30 mouse cellular contexts compared by ENCODE assay signal in the genomic region with DNA sequence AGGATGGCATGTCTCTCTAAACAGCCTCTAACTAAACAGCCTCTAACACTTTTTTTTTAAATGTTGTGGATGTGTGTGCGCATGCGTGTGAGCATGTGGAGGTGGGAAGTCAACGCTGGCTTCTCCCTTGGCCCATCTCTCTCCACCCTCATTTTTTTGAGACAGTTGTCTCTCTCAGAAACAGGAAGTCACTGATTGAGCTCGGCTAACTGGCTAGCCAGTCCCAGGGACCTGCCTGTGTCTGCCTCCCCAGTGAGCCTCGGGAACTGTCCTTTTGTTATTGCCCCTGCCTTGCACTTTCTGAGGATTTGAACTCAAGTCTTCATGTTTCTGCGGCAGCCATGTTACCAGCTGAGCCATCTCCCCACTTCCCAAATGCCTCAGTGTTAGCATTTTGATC. TPM values are rescaled to one million over a fixed set of nuclear protein-coding genes. Genes with fewer than 3 reads are reported as not detected.
DNase-seq lines count a peak whose midpoint lies in the region; ATAC-seq and TF ChIP-seq lines count a peak whose summit lies in the region.
"Had no signal": no experiment of that assay in that cellular context is flagged by ENCODE, and none has a peak within 500 bp of the region (broad histone marks: within the 10 kb centered on the region; RNA-seq: fewer than 3 reads in every experiment).

No protein-coding gene starts in this region.

- H3K4me1 ChIP-seq in lung, embryonic 15.5 days = peaks cover 70% of the 10 kb centered on the region
- H3K4me1 ChIP-seq in CH12.LX (ENCODE audit: control insufficient read depth in 1 of 2, insufficient read depth in 2 of 2) = peaks cover 9 to 39% of the 10 kb centered on the region in 2 experiments; a peak in 3 of 4 replicates

- no peak for TF ChIP-seq RAD21 in CH12.LX (IDR thresholded peaks at IDR 0.05; ENCODE audit: low read depth, low read length)

- TF ChIP-seq POLR2A in CH12.LX (IDR thresholded peaks at IDR 0.05; ENCODE audit: low read depth, low read length) = no peak

- WGBS in lung, embryonic 15.5 days = 66% methylated on average over 6 of the region's 6 CpGs

- no peaks in the 10 kb centered on the region for H3K9me3 ChIP-seq in lung, embryonic 15.5 days
- H3K9me3 ChIP-seq in CH12.LX (replicated peaks; ENCODE audit: low read length) = no peaks in the 10 kb centered on the region
- H3K9me3 ChIP-seq: embryonic facial prominence, embryonic 10.5 days; embryonic facial prominence, embryonic 13.5 days; forebrain, embryonic 12.5 days; forebrain, embryonic 15.5 days; heart, embryonic 10.5 days; hindbrain, embryonic 12.5 days; hindbrain, embryonic 15.5 days had no signal

- H3K27me3 ChIP-seq in lung, embryonic 15.5 days = no peaks in the 10 kb centered on the region
- H3K27me3 ChIP-seq in CH12.LX (replicated peaks) = peaks cover 64% of the 10 kb centered on the region
- H3K27me3 ChIP-seq: forebrain, embryonic 15.5 days; hindbrain, embryonic 15.5 days had no signal

- dilution Hi-C loops in CH12.LX (cut with MboI; ENCODE audit: extremely low pct_ligation_motif_present, extremely low pct_unique_long_range_greater_than_20kb, low sequenced_read_pairs) = no loop called here

- H3K9ac ChIP-seq in lung, embryonic 15.5 days = no peak overlapping the region
- H3K9ac ChIP-seq in CH12.LX (ENCODE audit: insufficient read depth, low read depth) = no peak overlapping the region
- H3K9ac ChIP-seq: embryonic facial prominence, embryonic 13.5 days; forebrain, embryonic 12.5 days; forebrain, embryonic 15.5 days; hindbrain, embryonic 12.5 days; hindbrain, embryonic 15.5 days had no signal

- in situ Hi-C loops in CH12.LX (cut with MboI; ENCODE audit: low pct_ligation_motif_present, low pct_unique_long_range_greater_than_20kb, low sequenced_read_pairs) = no loop called here

- no peak for ATAC-seq in lung, embryonic 15.5 days (ENCODE audit: borderline replicate concordance, extremely low read depth, low FRiP score, low TSS enrichment)
- ATAC-seq in common myeloid progenitor, adult 5-6 weeks (replicated peaks; ENCODE audit: low read depth, poor library complexity, severe bottlenecking) = peak; percentile 62
- peak; percentile 45 for ATAC-seq in megakaryocyte progenitor cell, adult 5-6 weeks (replicated peaks; ENCODE audit: poor library complexity)
- ATAC-seq: activated CD4-positive, CD25-positive, alpha-beta regulatory T cell, adult 4 months; CD4-positive, CD25-positive, alpha-beta regulatory T cell, adult 4 months; forebrain, embryonic 15.5 days had no signal

- H3K4me2 ChIP-seq in lung, embryonic 15.5 days = no peak overlapping the region
- no peak overlapping the region for H3K4me2 ChIP-seq in CH12.LX (ENCODE audit: insufficient read depth, low read depth, poor library complexity, severe bottlenecking)
- H3K4me2 ChIP-seq: embryonic facial prominence, embryonic 13.5 days; forebrain, embryonic 12.5 days; forebrain, embryonic 15.5 days; hindbrain, embryonic 12.5 days; hindbrain, embryonic 15.5 days had no signal

- no peaks in the 10 kb centered on the region for H3K36me3 ChIP-seq in lung, embryonic 15.5 days
- H3K36me3 ChIP-seq in CH12.LX (replicated peaks in 1 of 2; ENCODE audit: control insufficient read depth in 1 of 2, insufficient read depth in 1 of 2, low read length in 1 of 2) = no peaks in the 10 kb centered on the region
- H3K36me3 ChIP-seq: embryonic facial prominence, embryonic 10.5 days; embryonic facial prominence, embryonic 13.5 days; forebrain, embryonic 12.5 days; forebrain, embryonic 15.5 days; heart, embryonic 10.5 days; hindbrain, embryonic 12.5 days; hindbrain, embryonic 15.5 days had no signal

- no peak for TF ChIP-seq CTCF in CH12.LX (conservative IDR thresholded peaks at IDR 0.05 in 1 of 2, IDR thresholded peaks at IDR 0.05 in 1 of 2; ENCODE audit: low read depth in 2 of 2, low read length in 2 of 2)

- H3K4me3 ChIP-seq in lung, embryonic 15.5 days = no peak overlapping the region
- H3K4me3 ChIP-seq in CH12.LX (replicated peaks in 1 of 3; ENCODE audit: low read depth in 2 of 3, low read length in 2 of 3, poor library complexity in 1 of 3) = no peak overlapping the region
- H3K4me3 ChIP-seq: embryonic facial prominence, embryonic 10.5 days; embryonic facial prominence, embryonic 13.5 days; erythroblast, embryonic 14.5 days; forebrain, embryonic 12.5 days; forebrain, embryonic 15.5 days; heart, adult 2 months; heart, embryonic 10.5 days; hindbrain, embryonic 12.5 days; hindbrain, embryonic 15.5 days had no signal

- TF ChIP-seq EP300 in CH12.LX (IDR thresholded peaks at IDR 0.05; ENCODE audit: low read length) = no peak

- DNase-seq in lung, postnatal 14 days = no peak
- DNase-seq in CH12.LX (ENCODE audit: extremely low read depth) = no peak
- no peak for DNase-seq in thymus, postnatal 0 days (ENCODE audit: low spot score)
- DNase-seq: adrenal gland, adult 8-10 months; cerebellum, adult 11 months; cerebellum, adult 2 months; cerebellum, adult 9-11 months; cerebellum, postnatal 25 days; embryo, embryonic 11 days; gastrocnemius, postnatal 10 days; heart, adult 2 months had no signal

- no peaks in the 10 kb centered on the region for H3K79me2 ChIP-seq in CH12.LX (replicated peaks; ENCODE audit: control insufficient read depth, extremely low read depth, insufficient read depth, poor library complexity, severe bottlenecking)

- H3K27ac ChIP-seq in lung, embryonic 15.5 days = peak overlapping the region; percentile 98
- no peak overlapping the region for H3K27ac ChIP-seq in CH12.LX (ENCODE audit: insufficient read depth, low read depth)
- H3K27ac ChIP-seq: embryonic facial prominence, embryonic 10.5 days; forebrain, embryonic 12.5 days; forebrain, embryonic 15.5 days; heart, embryonic 10.5 days; hindbrain, embryonic 12.5 days; hindbrain, embryonic 15.5 days had no signal

TF ChIP-seq in CH12.LX, 34 proteins besides CTCF, POLR2A, EP300 and RAD21:
- TF ChIP-seq ZC3H11A (IDR thresholded peaks at IDR 0.05; ENCODE audit: low read depth, low read length) = no peak
- TF ChIP-seq GABPA (IDR thresholded peaks at IDR 0.05; ENCODE audit: insufficient replicate concordance, low read depth, low read length) = no peak
- TF ChIP-seq JUND (conservative IDR thresholded peaks at IDR 0.05; ENCODE audit: low read depth, low read length) = no peak
- 0 out of 2 replicates have a peak, but pooled peaks have one; percentile 27 for TF ChIP-seq ELF1 (IDR thresholded peaks at IDR 0.05; ENCODE audit: low read depth, low read length)
- no peak for TF ChIP-seq ZNF384 (IDR thresholded peaks at IDR 0.05; ENCODE audit: low read depth, low read length)

RNA-seq across cellular contexts. Expression of a gene that starts 10.9 kb away (rescaled TPM):
- polyA plus RNA-seq in lung, embryonic 15.5 days (2015; fragmentation: Nextera tagmentation; extraction: Ambion mirVana) = 25.4 and 27.8 TPM in 2 replicates
- total RNA-seq in CH12.LX (2012; rRNA removed) = 4.7 and 5.0 TPM in 2 replicates
- 0.23 and 0.31 TPM in 2 replicates for total RNA-seq in CH12.LX (2014; rRNA removed)
- polyA plus RNA-seq in CH12.LX (2012; ENCODE audit: insufficient read length, low read depth) = 1.1 and 1.6 TPM in 2 replicates
- total RNA-seq in common myeloid progenitor, adult 5-6 weeks (2017) = 0.39 and 0.82 TPM in 2 replicates
- not detected in 2 replicates for total RNA-seq in megakaryocyte progenitor cell, adult 5-6 weeks (2015)
- total RNA-seq in megakaryocyte progenitor cell, adult 5-6 weeks (2017) = not detected in 2 replicates
- 2.1 and 3.9 TPM in 2 replicates for polyA plus RNA-seq in thymus, postnatal 0 days (2015; fragmentation: Nextera tagmentation; extraction: Ambion mirVana)
- total RNA-seq: hematopoietic stem cell, adult 5-6 weeks had no signal
- polyA plus RNA-seq: activated CD4-positive, CD25-positive, alpha-beta regulatory T cell, adult 4 months; CD4-positive, CD25-positive, alpha-beta regulatory T cell, adult 4 months; erythroblast, embryonic 14.5 days had no signal

RNA-seq across cellular contexts. Expression of a gene that starts 58.1 kb away (rescaled TPM):
- polyA plus RNA-seq in lung, embryonic 15.5 days (2015; fragmentation: Nextera tagmentation; extraction: Ambion mirVana) = 73.4 and 93.8 TPM in 2 replicates
- total RNA-seq in CH12.LX (2012; rRNA removed) (not detected in 2 replicates), CH12.LX (2014; rRNA removed) (not detected in 2 replicates)
- polyA plus RNA-seq in CH12.LX (2012; ENCODE audit: insufficient read length, low read depth) = not detected in 2 replicates
- total RNA-seq in common myeloid progenitor, adult 5-6 weeks (2017) = not detected in 2 replicates
- total RNA-seq in megakaryocyte progenitor cell, adult 5-6 weeks (2015) = not detected in 2 replicates
- not detected in 2 replicates for total RNA-seq in megakaryocyte progenitor cell, adult 5-6 weeks (2017)
- 0.21 TPM in 1 of 2 replicates, not detected in the other for polyA plus RNA-seq in thymus, postnatal 0 days (2015; fragmentation: Nextera tagmentation; extraction: Ambion mirVana)
- total RNA-seq: adrenal gland, adult 8-10 months; adrenal gland, postnatal 4 days; ES-E14; gastrocnemius, postnatal 10 days; heart, adult 2 months; hematopoietic stem cell, adult 5-6 weeks had no signal
- polyA plus RNA-seq: activated CD4-positive, CD25-positive, alpha-beta regulatory T cell, adult 4 months; C2C12; CD4-positive, CD25-positive, alpha-beta regulatory T cell, adult 4 months; cerebellum, adult 2 months; cortical plate, adult 2 months; embryonic facial prominence, embryonic 10.5 days; erythroblast, embryonic 14.5 days; forebrain, embryonic 12.5 days; heart, embryonic 14.5 days; hindbrain, embryonic 12.5 days had no signal
